30 mouse cellular contexts compared by ENCODE assay signal in the genomic region with DNA sequence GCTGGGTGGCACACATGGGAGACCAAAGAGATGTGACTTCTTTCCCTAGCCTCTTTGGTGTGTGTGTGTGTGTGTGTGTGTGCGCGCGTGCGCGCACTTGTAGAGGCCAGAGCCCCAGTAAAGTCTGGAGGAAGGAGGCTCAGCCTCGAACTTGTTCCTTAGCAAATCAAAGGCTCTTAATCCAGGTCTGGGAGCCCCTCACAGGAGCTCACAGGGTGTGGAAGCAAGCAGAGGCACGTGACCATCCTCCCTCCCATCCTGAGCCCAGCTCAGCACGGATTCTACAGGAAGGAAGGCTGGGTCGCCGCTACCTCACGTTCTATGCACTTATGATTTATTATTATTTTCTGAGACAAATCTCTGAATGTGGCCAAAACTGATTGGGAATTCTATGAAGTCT. TPM values are rescaled to one million over a fixed set of nuclear protein-coding genes. Genes with fewer than 3 reads are reported as not detected.
DNase-seq lines count a peak whose midpoint lies in the region; ATAC-seq and TF ChIP-seq lines count a peak whose summit lies in the region.
"Had no signal": no experiment of that assay in that cellular context is flagged by ENCODE, and none has a peak within 500 bp of the region (broad histone marks: within the 10 kb centered on the region; RNA-seq: fewer than 3 reads in every experiment).

No protein-coding gene starts in this region.

- TF ChIP-seq CTCF in midbrain, postnatal 0 days (IDR thresholded peaks at IDR 0.05): no peak

- WGBS in forebrain, embryonic 11.5 days: 83% methylated on average over 11 of the region's 11 CpGs
- 81% methylated on average over 11 of the region's 11 CpGs for WGBS in forebrain, embryonic 16.5 days
- 82% methylated on average over 10 of the region's 11 CpGs for WGBS in midbrain, postnatal 0 days

- H3K4me2 ChIP-seq in forebrain, embryonic 11.5 days (ENCODE audit: low read depth, low read length, severe bottlenecking): no peak overlapping the region
- H3K4me2 ChIP-seq in forebrain, embryonic 16.5 days (ENCODE audit: low read length): no peak overlapping the region
- no peak overlapping the region for H3K4me2 ChIP-seq in midbrain, postnatal 0 days (ENCODE audit: low read depth, low read length, poor library complexity, severe bottlenecking)
- H3K4me2 ChIP-seq: embryonic facial prominence, embryonic 13.5 days; heart, embryonic 13.5 days; hindbrain, embryonic 14.5 days had no signal

- no peak overlapping the region for H3K27ac ChIP-seq in forebrain, embryonic 11.5 days (ENCODE audit: low read depth, low read length)
- no peak overlapping the region for H3K27ac ChIP-seq in forebrain, embryonic 16.5 days (ENCODE audit: low read length)
- no peak overlapping the region for H3K27ac ChIP-seq in midbrain, postnatal 0 days (ENCODE audit: low read depth, low read length)
- H3K27ac ChIP-seq: embryonic facial prominence, embryonic 10.5 days; embryonic facial prominence, embryonic 13.5 days; forebrain, embryonic 10.5 days; heart, adult 2 months; heart, embryonic 10.5 days; heart, embryonic 13.5 days; hindbrain, embryonic 14.5 days; hindbrain, postnatal 0 days had no signal

- peak; percentile 48 for DNase-seq in forebrain, embryonic 11.5 days (ENCODE audit: low spot score)
- DNase-seq in kidney, postnatal 25 days: peak; percentile 38 to 59
- no peak for DNase-seq in kidney, adult 11 months
- peak; percentile 88 for DNase-seq in ZHBTc4 (ENCODE audit: low read depth, low spot score)
- no peak for DNase-seq in midbrain, postnatal 0 days (ENCODE audit: low spot score)
- DNase-seq in lung, postnatal 10 days: no peak
- DNase-seq: adrenal gland, adult 2 months; adrenal gland, postnatal 14 days; cerebellum, adult 11 months; cerebellum, adult 2 months; cerebellum, adult 9-11 months; cerebellum, postnatal 25 days; gastrocnemius, postnatal 10 days; gastrocnemius, postnatal 36 days; heart, adult 2 months; heart, postnatal 14 days; heart, postnatal 4 days had no signal

- H3K27me3 ChIP-seq in forebrain, embryonic 11.5 days (ENCODE audit: control insufficient read depth, insufficient read depth, low read length): no peaks in the 10 kb centered on the region
- H3K27me3 ChIP-seq in forebrain, embryonic 16.5 days (replicated peaks; ENCODE audit: control insufficient read depth, insufficient read depth, low read length): no peaks in the 10 kb centered on the region
- H3K27me3 ChIP-seq in midbrain, postnatal 0 days (ENCODE audit: insufficient read depth, low read length): no peaks in the 10 kb centered on the region
- H3K27me3 ChIP-seq: embryonic facial prominence, embryonic 13.5 days; heart, embryonic 13.5 days had no signal

- no peak overlapping the region for H3K9ac ChIP-seq in forebrain, embryonic 11.5 days (ENCODE audit: low read length)
- no peak overlapping the region for H3K9ac ChIP-seq in forebrain, embryonic 16.5 days (replicated peaks; ENCODE audit: low read depth, low read length)
- no peak overlapping the region for H3K9ac ChIP-seq in midbrain, postnatal 0 days (replicated peaks; ENCODE audit: low read length, poor library complexity, severe bottlenecking)
- H3K9ac ChIP-seq: embryonic facial prominence, embryonic 13.5 days; heart, embryonic 13.5 days; hindbrain, embryonic 14.5 days had no signal

- no peaks in the 10 kb centered on the region for H3K9me3 ChIP-seq in forebrain, embryonic 11.5 days (ENCODE audit: control insufficient read depth, low read length)
- H3K9me3 ChIP-seq in forebrain, embryonic 16.5 days (ENCODE audit: control insufficient read depth, low read length): no peaks in the 10 kb centered on the region
- no peaks in the 10 kb centered on the region for H3K9me3 ChIP-seq in midbrain, postnatal 0 days (ENCODE audit: low read length)
- H3K9me3 ChIP-seq: embryonic facial prominence, embryonic 10.5 days; embryonic facial prominence, embryonic 13.5 days; forebrain, embryonic 10.5 days; heart, embryonic 10.5 days; heart, embryonic 13.5 days had no signal

- no peak overlapping the region for H3K4me3 ChIP-seq in forebrain, embryonic 11.5 days (ENCODE audit: low read depth, low read length)
- no peak overlapping the region for H3K4me3 ChIP-seq in forebrain, embryonic 16.5 days (replicated peaks; ENCODE audit: low read length)
- H3K4me3 ChIP-seq in midbrain, postnatal 0 days (ENCODE audit: low read depth, low read length): no peak overlapping the region
- H3K4me3 ChIP-seq: embryonic facial prominence, embryonic 10.5 days; embryonic facial prominence, embryonic 13.5 days; forebrain, embryonic 10.5 days; heart, adult 2 months; heart, embryonic 10.5 days; heart, embryonic 13.5 days had no signal

- H3K36me3 ChIP-seq in forebrain, embryonic 11.5 days (ENCODE audit: control insufficient read depth, insufficient read depth, low read length): no peaks in the 10 kb centered on the region
- H3K36me3 ChIP-seq in forebrain, embryonic 16.5 days (ENCODE audit: control insufficient read depth, insufficient read depth): no peaks in the 10 kb centered on the region
- H3K36me3 ChIP-seq in midbrain, postnatal 0 days (ENCODE audit: insufficient read depth, low read length): peaks cover 10% of the 10 kb centered on the region; the same call in 1 of the 2 replicates

- ATAC-seq in forebrain, embryonic 11.5 days (replicated peaks; ENCODE audit: low FRiP score): no peak
- ATAC-seq in forebrain, embryonic 16.5 days: no peak
- no peak for ATAC-seq in midbrain, postnatal 0 days (ENCODE audit: low FRiP score)
- ATAC-seq: forebrain, embryonic 14.5 days; hindbrain, postnatal 0 days; inflammation-experienced regulatory T-cells, adult 6 months had no signal

- no peaks in the 10 kb centered on the region for H3K4me1 ChIP-seq in forebrain, embryonic 11.5 days (replicated peaks; ENCODE audit: control insufficient read depth, insufficient read depth, low read length)
- peaks cover 4% of the 10 kb centered on the region; the same call in 1 of the 2 replicates for H3K4me1 ChIP-seq in forebrain, embryonic 16.5 days (replicated peaks; ENCODE audit: control insufficient read depth, insufficient read depth, low read length)
- no peaks in the 10 kb centered on the region for H3K4me1 ChIP-seq in midbrain, postnatal 0 days (ENCODE audit: insufficient read depth, low read length)

RNA-seq across cellular contexts. Expression of gene Fblim1, which starts 29.5 kb away (rescaled TPM):
- 21.4 and 24.8 TPM in 2 replicates for polyA plus RNA-seq in forebrain, embryonic 11.5 days (2014; fragmentation: Nextera tagmentation; extraction: Ambion mirVana)
- 18.8 and 27.8 TPM in 2 replicates for polyA plus RNA-seq in forebrain, embryonic 16.5 days (2015; fragmentation: Nextera tagmentation; extraction: Ambion mirVana)
- 24.0 and 26.2 TPM in 2 replicates for total RNA-seq in midbrain, postnatal 0 days (2014; rRNA removed)
- 23.1 and 24.1 TPM in 2 replicates for polyA plus RNA-seq in midbrain, postnatal 0 days (2015; fragmentation: Nextera tagmentation; extraction: Ambion mirVana)
- total RNA-seq: common myeloid progenitor, adult 5-6 weeks had no signal

RNA-seq across cellular contexts. Expression of gene Spen, which starts 38.0 kb away (rescaled TPM):
- 17.1 and 19.2 TPM in 2 replicates for polyA plus RNA-seq in forebrain, embryonic 11.5 days (2014; fragmentation: Nextera tagmentation; extraction: Ambion mirVana)
- 16.0 and 19.1 TPM in 2 replicates for polyA plus RNA-seq in forebrain, embryonic 16.5 days (2015; fragmentation: Nextera tagmentation; extraction: Ambion mirVana)
- 20.0 and 23.2 TPM in 2 replicates for total RNA-seq in midbrain, postnatal 0 days (2014; rRNA removed)
- polyA plus RNA-seq in midbrain, postnatal 0 days (2015; fragmentation: Nextera tagmentation; extraction: Ambion mirVana): 8.6 and 13.6 TPM in 2 replicates

RNA-seq across cellular contexts. Expression of gene Tmem82, which starts 42.0 kb away (rescaled TPM):
- polyA plus RNA-seq in forebrain, embryonic 11.5 days (2014; fragmentation: Nextera tagmentation; extraction: Ambion mirVana): 0.28 TPM in 1 of 2 replicates, not detected in the other
- 0.13 and 0.19 TPM in 2 replicates for polyA plus RNA-seq in forebrain, embryonic 16.5 days (2015; fragmentation: Nextera tagmentation; extraction: Ambion mirVana)
- 0.33 and 1.4 TPM in 2 replicates for total RNA-seq in midbrain, postnatal 0 days (2014; rRNA removed)
- 0.68 and 0.85 TPM in 2 replicates for polyA plus RNA-seq in midbrain, postnatal 0 days (2015; fragmentation: Nextera tagmentation; extraction: Ambion mirVana)
- polyA plus RNA-seq: forebrain, embryonic 14.5 days; hindbrain, embryonic 14.5 days had no signal

RNA-seq across cellular contexts. Expression of gene Slc25a34, which starts 47.2 kb away (rescaled TPM):
- polyA plus RNA-seq in forebrain, embryonic 11.5 days (2014; fragmentation: Nextera tagmentation; extraction: Ambion mirVana): 0.13 TPM in 1 of 2 replicates, not detected in the other
- polyA plus RNA-seq in forebrain, embryonic 16.5 days (2015; fragmentation: Nextera tagmentation; extraction: Ambion mirVana): 0.08 TPM in 1 of 2 replicates, not detected in the other
- 7.4 and 10.6 TPM in 2 replicates for total RNA-seq in midbrain, postnatal 0 days (2014; rRNA removed)
- polyA plus RNA-seq in midbrain, postnatal 0 days (2015; fragmentation: Nextera tagmentation; extraction: Ambion mirVana): 2.0 and 2.1 TPM in 2 replicates
- total RNA-seq: granulocyte monocyte progenitor cell, adult 5-6 weeks had no signal
- polyA plus RNA-seq: embryonic facial prominence, embryonic 13.5 days; forebrain, embryonic 10.5 days; forebrain, embryonic 14.5 days; hindbrain, embryonic 11.5 days; hindbrain, embryonic 14.5 days had no signal

Comparison
In these comparisons a context has a peak if more than half of its experiments do, and no peak if none do; other contexts are left out.
1. DNase-seq: peak in forebrain, embryonic 11.5 days (single experiment), kidney, postnatal 25 days (2 of 2) and ZHBTc4 (single experiment); none in kidney, adult 11 months (single experiment), midbrain, postnatal 0 days (single experiment) and lung, postnatal 10 days (single experiment).